Mouse (Mus musculus) C2C12 (cell line): ENCODE measurements at regions not wholly inside any gene's neighbourhood (a gene's known extent, or its start where the extent isn't known, plus 50 kb on each side); places are given as distances from the start of the nearest gene placed in this dataset.

Experiments used
- CTCF ChIP-seq: IDR thresholded peaks from one replicate; pipeline ENCODE4 v1.5.1; 2011; ENCODE audit not compliant: control insufficient read depth, insufficient read depth, insufficient read length
- MAX ChIP-seq: IDR thresholded peaks from one replicate; pipeline ENCODE4 v1.6.1; 2011; ENCODE audit warnings: mild to moderate bottlenecking, control low read depth
- MYOD1 ChIP-seq: IDR thresholded peaks from one replicate; pipeline ENCODE4 v1.6.1; 2011; ENCODE audit warnings: low read depth; ENCODE audit not compliant: control insufficient read depth, insufficient read length
- MYOG ChIP-seq: IDR thresholded peaks from one replicate; pipeline ENCODE4 v1.6.1; 2011; ENCODE audit not compliant: control insufficient read depth, insufficient read length; ENCODE audit errors: extremely low read depth
- USF1 ChIP-seq: IDR thresholded peaks from one replicate; pipeline ENCODE4 v1.6.1; 2011; ENCODE audit warnings: low read depth, mild to moderate bottlenecking, control low read depth, moderate library complexity

- TF ChIP-seq CTCF (no peak), USF1 (no peak), MYOG (no peak), MYOD1 (no peak), MAX (no peak)
These were observed 185.5 kb upstream of the Runx1 start for GRCm38 (mm10) chr16:93011474-93011873.
